Mouse (Mus musculus): ENCODE data around the gene Mgat5.

GRCm38 (mm10) chr1:127508067-127508739 is 303.4 kb downstream of the Mgat5 start:
- TF ChIP-seq CTCF (IDR thresholded peaks at IDR 0.05; ENCODE audit: borderline replicate concordance, insufficient read depth, low read depth, low read length): no peak
- TF ChIP-seq POLR2A (IDR thresholded peaks at IDR 0.05; ENCODE audit: borderline replicate concordance, insufficient read depth, low read length): no peak
